Mouse (Mus musculus): Measurements from ENCODE around the gene Zfp653. TPM values are rescaled to one million over a fixed set of nuclear protein-coding genes. Genes with fewer than 3 reads are reported as not detected.

Gene Zfp653
- 8.0 TPM for polyA plus RNA-seq (2012; fragmentation: generic; extraction: Trizol)
- long read RNA-seq, experiment 1, partial matches to known transcripts = 1 of 3 reads
- long read RNA-seq, experiment 1, other reads (novel, unspliced or antisense) = 1 of 3 reads
- long read RNA-seq, experiment 2, partial matches to known transcripts = 2 of 11 reads
- long read RNA-seq, experiment 2, other reads (novel, unspliced or antisense) = 2 of 11 reads

DNA sequence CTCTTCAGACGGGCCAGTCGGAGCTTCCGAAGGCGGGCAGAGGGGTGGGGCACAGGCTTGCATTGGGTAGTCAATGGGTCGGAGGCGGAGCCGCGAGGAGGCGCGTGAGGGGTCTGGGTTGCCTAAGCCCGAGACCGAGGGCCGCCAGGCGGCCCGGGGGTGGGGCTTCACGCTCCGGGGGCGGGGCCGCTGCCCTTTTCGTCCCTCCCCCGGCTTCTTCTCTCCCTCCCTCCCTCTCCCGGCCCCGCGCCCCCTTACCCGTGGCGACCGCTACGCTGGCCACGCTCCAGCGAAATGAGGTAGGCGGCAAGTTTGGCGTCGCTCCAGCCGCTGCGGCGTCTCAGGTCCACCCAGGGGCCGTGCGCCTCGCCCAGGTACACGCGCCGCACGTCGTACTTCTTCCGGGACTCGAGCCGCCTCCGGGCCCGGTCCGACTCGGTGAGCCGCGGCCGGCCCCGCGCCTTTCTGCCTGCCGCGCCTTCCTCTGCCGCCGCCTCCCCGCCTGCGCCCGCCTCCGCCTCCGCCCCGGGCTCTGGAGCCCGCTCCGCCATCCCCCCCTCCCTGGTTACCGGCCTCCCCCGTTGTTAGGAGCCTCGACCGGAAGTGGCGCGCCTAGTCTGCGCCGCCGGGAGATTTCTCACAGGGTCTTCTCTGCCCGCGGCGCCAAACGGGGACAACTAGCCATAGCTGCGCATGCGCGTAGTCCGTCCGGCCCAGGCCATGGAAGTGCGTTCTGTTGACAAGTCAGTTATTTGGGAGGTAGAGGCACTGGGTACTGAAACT lies at the start of gene Zfp653, which contains the start of gene Gm49318:
TSS of gene Zfp653 (minus strand) at position 586 of the 783 bp plus-strand sequence.
TSS of gene Gm49318 (minus strand) at position 469 of the 783 bp plus-strand sequence.
- H3K36me3 ChIP-seq (ENCODE audit: control insufficient read depth, insufficient read depth) = peaks cover 6% of the 10 kb centered on the region
- no peaks in the 10 kb centered on the region for H3K79me3 ChIP-seq (ENCODE audit: low read depth)
- TF ChIP-seq CEBPB (IDR thresholded peaks at IDR 0.05; ENCODE audit: low read depth) = no peak
- TF ChIP-seq MAX (IDR thresholded peaks at IDR 0.05) = peak; percentile 49
- peak within 1 kb of the TSS; percentile 53 for H3K4me3 ChIP-seq (ENCODE audit: insufficient read depth, poor library complexity, severe bottlenecking)
- H3ac ChIP-seq (ENCODE audit: control insufficient read depth, insufficient read length, low read depth) = peak within 1 kb of the TSS; percentile 86
- H3K79me2 ChIP-seq (ENCODE audit: control insufficient read depth, insufficient read depth) = no peaks in the 10 kb centered on the region
- no peaks in the 10 kb centered on the region for H3K27me3 ChIP-seq (ENCODE audit: control insufficient read depth, insufficient read depth, insufficient read length)

DNA sequence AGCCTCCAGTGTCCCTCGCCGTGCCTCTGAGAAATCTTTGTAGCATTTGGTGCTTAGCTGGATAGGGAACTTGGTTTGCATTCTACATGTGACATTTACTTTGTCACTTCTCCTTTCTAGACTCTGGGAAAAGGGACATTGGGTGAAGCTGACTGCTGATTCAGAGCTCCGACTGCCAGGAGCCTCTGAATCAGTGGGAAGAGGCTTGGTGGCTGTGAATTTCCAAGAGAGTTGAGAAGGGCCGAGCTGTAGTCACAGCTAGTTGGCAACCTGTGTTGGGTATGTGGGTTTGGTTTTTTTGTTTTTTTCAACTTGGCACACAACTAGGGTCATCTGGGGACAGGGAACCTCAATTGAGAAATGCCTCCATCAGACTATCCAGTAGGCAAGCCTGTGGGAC lies 48.4 kb upstream of the Zfp653 start:
- Histone ChIP-seq H3K4me3 (ENCODE audit: insufficient read depth, poor library complexity, severe bottlenecking) (no peak overlapping the region), H3ac (ENCODE audit: control insufficient read depth, insufficient read length, low read depth) (no peak overlapping the region), H3K36me3 (ENCODE audit: control insufficient read depth, insufficient read depth) (no peaks in the 10 kb centered on the region), H3K27me3 (ENCODE audit: control insufficient read depth, insufficient read depth, insufficient read length) (peaks cover 3% of the 10 kb centered on the region), H3K79me3 (ENCODE audit: low read depth) (peaks cover 13% of the 10 kb centered on the region), H3K79me2 (ENCODE audit: control insufficient read depth, insufficient read depth) (peaks cover 22% of the 10 kb centered on the region)
- TF ChIP-seq CEBPB (IDR thresholded peaks at IDR 0.05; ENCODE audit: low read depth) (no peak), CTCF (IDR thresholded peaks at IDR 0.05; ENCODE audit: control insufficient read depth, insufficient read depth, insufficient read length) (no peak), USF1 (IDR thresholded peaks at IDR 0.05; ENCODE audit: low read depth) (no peak), MAX (IDR thresholded peaks at IDR 0.05) (no peak), MYOD1 (IDR thresholded peaks at IDR 0.05; ENCODE audit: control insufficient read depth, insufficient read length, low read depth) (no peak), FOSL1 (IDR thresholded peaks at IDR 0.05; ENCODE audit: insufficient read depth, low read length, poor library complexity, severe bottlenecking) (no peak), MYOG (IDR thresholded peaks at IDR 0.05; ENCODE audit: control insufficient read depth, extremely low read depth, insufficient read length) (no peak)

DNA sequence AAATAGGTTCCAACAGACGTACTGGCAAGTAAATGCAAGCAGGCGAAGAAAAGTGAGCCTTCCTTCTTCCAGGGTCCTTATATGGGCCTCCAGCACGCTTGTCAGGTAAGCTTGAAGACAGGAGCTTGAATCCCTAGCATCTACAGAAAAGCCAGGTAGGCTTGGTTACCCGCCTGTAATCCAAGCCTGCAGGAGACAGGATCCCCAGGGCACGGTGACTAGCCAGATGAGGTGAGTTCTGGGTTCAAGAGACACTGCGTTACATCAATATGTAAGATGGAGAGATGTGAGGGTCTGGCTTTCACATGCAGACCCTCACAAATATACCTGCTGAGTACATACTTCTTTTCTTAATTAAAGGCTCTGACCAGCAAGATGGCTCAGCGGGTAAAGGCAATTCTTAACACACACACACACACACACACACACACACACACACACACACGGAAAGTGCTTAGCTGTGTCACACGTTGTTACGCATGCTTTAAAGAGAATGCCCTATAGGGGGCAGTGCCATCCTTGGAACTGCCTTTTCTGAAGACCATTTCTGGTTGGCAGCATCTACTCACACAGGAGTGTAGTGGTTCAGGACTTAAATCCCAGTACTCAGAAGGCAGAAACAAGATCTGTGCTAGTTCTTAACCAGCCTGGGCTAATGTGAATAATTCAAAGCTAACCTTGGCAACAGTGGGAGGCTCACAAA lies 46.7 kb upstream of the Zfp653 start:
- Histone ChIP-seq H3K79me2 (ENCODE audit: control insufficient read depth, insufficient read depth) (peaks cover 30% of the 10 kb centered on the region), H3ac (ENCODE audit: control insufficient read depth, insufficient read length, low read depth) (no peak overlapping the region), H3K79me3 (ENCODE audit: low read depth) (peaks cover 16% of the 10 kb centered on the region), H3K27me3 (ENCODE audit: control insufficient read depth, insufficient read depth, insufficient read length) (peaks cover 3% of the 10 kb centered on the region), H3K4me3 (ENCODE audit: insufficient read depth, poor library complexity, severe bottlenecking) (no peak overlapping the region), H3K36me3 (ENCODE audit: control insufficient read depth, insufficient read depth) (peaks cover 6% of the 10 kb centered on the region)
- peak; percentile 7 for TF ChIP-seq CTCF (IDR thresholded peaks at IDR 0.05; ENCODE audit: control insufficient read depth, insufficient read depth, insufficient read length)
- TF ChIP-seq USF1 (IDR thresholded peaks at IDR 0.05; ENCODE audit: low read depth) = no peak

DNA sequence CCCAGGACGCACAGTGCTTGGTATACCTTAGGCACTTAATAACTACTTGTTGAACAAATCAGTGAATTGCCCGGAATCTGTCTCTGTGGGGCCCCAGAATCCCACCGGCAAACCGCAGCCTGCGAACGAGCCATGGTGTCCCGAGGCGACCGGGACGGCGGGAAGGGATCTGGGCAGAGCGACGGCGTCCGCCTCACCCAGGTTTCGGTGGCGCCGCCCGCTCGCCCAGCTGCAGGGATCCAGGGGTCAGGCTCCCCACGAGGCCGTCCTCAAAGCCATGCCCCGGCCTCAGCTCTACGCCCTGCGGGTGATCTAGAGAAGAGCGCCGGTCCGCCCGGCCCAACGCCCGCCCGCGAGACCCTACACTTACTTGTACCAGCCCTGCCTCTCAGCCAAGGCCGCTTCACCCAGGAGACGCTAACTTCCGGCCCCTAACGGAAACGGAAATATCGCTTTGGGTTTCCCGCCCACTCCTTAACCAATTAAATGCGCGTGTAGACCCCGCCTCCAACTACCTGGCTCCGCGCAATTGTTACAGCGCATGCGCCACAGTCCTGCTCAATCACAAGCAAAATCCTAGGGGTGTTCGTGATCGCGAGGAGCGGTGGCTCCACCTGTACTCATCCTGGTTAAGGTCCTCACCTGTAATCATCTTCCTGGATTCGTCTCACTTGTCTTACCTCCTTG lies 45.7 kb upstream of the Zfp653 start, which contains the start of gene Elof1:
TSS of gene Elof1 (minus strand) at position 433 of the 687 bp plus-strand sequence.
- Histone ChIP-seq H3K36me3 (ENCODE audit: control insufficient read depth, insufficient read depth) (peaks cover 15% of the 10 kb centered on the region), H3ac (ENCODE audit: control insufficient read depth, insufficient read length, low read depth) (peak within 1 kb of the TSS; percentile 78), H3K79me3 (ENCODE audit: low read depth) (peaks cover 16% of the 10 kb centered on the region), H3K79me2 (ENCODE audit: control insufficient read depth, insufficient read depth) (peaks cover 30% of the 10 kb centered on the region), H3K27me3 (ENCODE audit: control insufficient read depth, insufficient read depth, insufficient read length) (no peaks in the 10 kb centered on the region), H3K4me3 (ENCODE audit: insufficient read depth, poor library complexity, severe bottlenecking) (peak within 1 kb of the TSS; percentile 61)
- TF ChIP-seq CTCF (IDR thresholded peaks at IDR 0.05; ENCODE audit: control insufficient read depth, insufficient read depth, insufficient read length) = no peak
- no peak for TF ChIP-seq FOSL1 (IDR thresholded peaks at IDR 0.05; ENCODE audit: insufficient read depth, low read length, poor library complexity, severe bottlenecking)
- no peak for TF ChIP-seq MYOD1 (IDR thresholded peaks at IDR 0.05; ENCODE audit: control insufficient read depth, insufficient read length, low read depth)
- no peak for TF ChIP-seq USF1 (IDR thresholded peaks at IDR 0.05; ENCODE audit: low read depth)
- no peak for TF ChIP-seq CEBPB (IDR thresholded peaks at IDR 0.05; ENCODE audit: low read depth)
- TF ChIP-seq MAX (IDR thresholded peaks at IDR 0.05) = no peak
- TF ChIP-seq MYOG (IDR thresholded peaks at IDR 0.05; ENCODE audit: control insufficient read depth, extremely low read depth, insufficient read length) = no peak

DNA sequence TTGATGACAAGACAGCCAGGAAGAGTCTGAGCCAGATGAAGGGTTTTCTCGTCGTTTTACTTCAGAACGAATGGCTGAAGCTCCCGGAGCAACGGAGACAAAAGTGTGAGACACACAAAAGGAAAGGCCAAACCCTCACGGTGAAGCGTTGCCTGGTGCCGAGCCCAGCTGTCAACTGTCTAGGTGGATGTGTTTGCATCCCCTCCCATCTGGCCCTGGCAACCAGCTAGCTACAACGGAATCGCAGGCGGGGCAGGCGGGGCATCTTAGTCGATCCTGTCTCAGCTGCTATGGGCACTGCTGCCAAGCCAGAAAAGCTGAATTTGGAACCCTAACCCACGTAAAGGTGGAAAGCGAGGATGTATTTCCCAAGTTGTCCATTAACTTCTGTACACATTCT lies 44.9 kb upstream of the Zfp653 start:
- no peaks in the 10 kb centered on the region for H3K27me3 ChIP-seq (ENCODE audit: control insufficient read depth, insufficient read depth, insufficient read length)
- peaks cover 15% of the 10 kb centered on the region for H3K36me3 ChIP-seq (ENCODE audit: control insufficient read depth, insufficient read depth)
- H3ac ChIP-seq (ENCODE audit: control insufficient read depth, insufficient read length, low read depth) = peak overlapping the region; percentile 72
- TF ChIP-seq CTCF (IDR thresholded peaks at IDR 0.05; ENCODE audit: control insufficient read depth, insufficient read depth, insufficient read length) = no peak
- TF ChIP-seq MYOD1 (IDR thresholded peaks at IDR 0.05; ENCODE audit: control insufficient read depth, insufficient read length, low read depth) = no peak
- TF ChIP-seq CEBPB (IDR thresholded peaks at IDR 0.05; ENCODE audit: low read depth) = no peak
- no peak for TF ChIP-seq USF1 (IDR thresholded peaks at IDR 0.05; ENCODE audit: low read depth)
- TF ChIP-seq FOSL1 (IDR thresholded peaks at IDR 0.05; ENCODE audit: insufficient read depth, low read length, poor library complexity, severe bottlenecking) = no peak
- TF ChIP-seq MAX (IDR thresholded peaks at IDR 0.05) = no peak
- TF ChIP-seq MYOG (IDR thresholded peaks at IDR 0.05; ENCODE audit: control insufficient read depth, extremely low read depth, insufficient read length) = no peak
- peaks cover 30% of the 10 kb centered on the region for H3K79me2 ChIP-seq (ENCODE audit: control insufficient read depth, insufficient read depth)
- peak overlapping the region; percentile 61 for H3K4me3 ChIP-seq (ENCODE audit: insufficient read depth, poor library complexity, severe bottlenecking)
- peaks cover 16% of the 10 kb centered on the region for H3K79me3 ChIP-seq (ENCODE audit: low read depth)

Measured in C2C12 (cell line).